24 mouse cellular contexts compared by ENCODE assay signal in genomic region chr17:71062049-71062560, GRCm38 (mm10). TPM values are rescaled to one million over a fixed set of nuclear protein-coding genes. Genes with fewer than 3 reads are reported as not detected.
DNase-seq lines count a peak whose midpoint lies in the region; ATAC-seq and TF ChIP-seq lines count a peak whose summit lies in the region.
"Had no signal": no experiment of that assay in that cellular context is flagged by ENCODE, and none has a peak within 500 bp of the region (broad histone marks: within the 10 kb centered on the region; RNA-seq: fewer than 3 reads in every experiment).

No protein-coding gene starts in this region.

- no peak overlapping the region for H3K27ac ChIP-seq in heart, embryonic 15.5 days
- H3K27ac ChIP-seq in kidney, postnatal 0 days: no peak overlapping the region
- H3K27ac ChIP-seq in lung, embryonic 16.5 days (ENCODE audit: low read length): no peak overlapping the region
- no peak overlapping the region for H3K27ac ChIP-seq in hindbrain, embryonic 10.5 days
- H3K27ac ChIP-seq: embryonic facial prominence, embryonic 13.5 days; forebrain, embryonic 10.5 days; forebrain, embryonic 15.5 days; limb, embryonic 12.5 days; liver, embryonic 13.5 days; macrophage; midbrain, embryonic 13.5 days; neural tube, embryonic 13.5 days had no signal

- H3K4me1 ChIP-seq in heart, embryonic 15.5 days (replicated peaks): no peaks in the 10 kb centered on the region
- H3K4me1 ChIP-seq in kidney, postnatal 0 days (replicated peaks; ENCODE audit: insufficient read depth, low read length): 0 out of 2 replicates have a peak, but pooled peaks cover 7% of the 10 kb centered on the region
- no peaks in the 10 kb centered on the region for H3K4me1 ChIP-seq in lung, embryonic 16.5 days (replicated peaks; ENCODE audit: control insufficient read depth, insufficient read depth, low read length)
- H3K4me1 ChIP-seq in lung, adult 2 months (ENCODE audit: control insufficient read depth, insufficient read depth, low read length): 0 out of 2 replicates have a peak, but pooled peaks cover 3% of the 10 kb centered on the region
- H3K4me1 ChIP-seq in hindbrain, embryonic 10.5 days (replicated peaks): 0 out of 2 replicates have a peak, but pooled peaks cover 4% of the 10 kb centered on the region
- H3K4me1 ChIP-seq: forebrain, embryonic 10.5 days; forebrain, embryonic 15.5 days; liver, embryonic 13.5 days; midbrain, embryonic 13.5 days had no signal

- DNase-seq in heart, postnatal 4 days: no peak
- DNase-seq in kidney, postnatal 0 days (ENCODE audit: low spot score): peak; percentile 59
- no peak for DNase-seq in kidney, adult 11 months
- no peak for DNase-seq in lung, adult 2 months
- peak; percentile 21 for DNase-seq in brain, embryonic 14.5 days (ENCODE audit: low read depth)
- DNase-seq in hindbrain, embryonic 10.5 days (ENCODE audit: low spot score): no peak
- DNase-seq: adrenal gland, postnatal 25 days; cerebellum, adult 18-20 months; cerebellum, postnatal 10 days; gastrocnemius, adult 2 months; gastrocnemius, postnatal 36 days; liver, embryonic 13.5 days; right cerebral cortex, postnatal 4 days; thymus, postnatal 4 days had no signal

- no peak overlapping the region for H3K4me3 ChIP-seq in heart, embryonic 15.5 days
- H3K4me3 ChIP-seq in kidney, postnatal 0 days (replicated peaks; ENCODE audit: low read depth, low read length): no peak overlapping the region
- H3K4me3 ChIP-seq in lung, embryonic 16.5 days (ENCODE audit: low read length): no peak overlapping the region
- no peak overlapping the region for H3K4me3 ChIP-seq in lung, adult 2 months (replicated peaks; ENCODE audit: extremely low read depth, low read depth, low read length)
- H3K4me3 ChIP-seq in hindbrain, embryonic 10.5 days: no peak overlapping the region
- H3K4me3 ChIP-seq: embryonic facial prominence, embryonic 13.5 days; forebrain, embryonic 10.5 days; forebrain, embryonic 15.5 days; gastrocnemius, adult 2 months; limb, embryonic 12.5 days; liver, embryonic 13.5 days; midbrain, embryonic 13.5 days; neural tube, embryonic 13.5 days had no signal

- no peak overlapping the region for H3K9ac ChIP-seq in heart, embryonic 15.5 days
- no peak overlapping the region for H3K9ac ChIP-seq in kidney, postnatal 0 days (ENCODE audit: low read depth, low read length)
- no peak overlapping the region for H3K9ac ChIP-seq in lung, embryonic 16.5 days (ENCODE audit: low read length)
- H3K9ac ChIP-seq: embryonic facial prominence, embryonic 13.5 days; forebrain, embryonic 15.5 days; limb, embryonic 12.5 days; liver, embryonic 13.5 days; midbrain, embryonic 13.5 days; neural tube, embryonic 13.5 days had no signal

- H3K27me3 ChIP-seq in heart, embryonic 15.5 days: no peaks in the 10 kb centered on the region
- no peaks in the 10 kb centered on the region for H3K27me3 ChIP-seq in kidney, postnatal 0 days (ENCODE audit: insufficient read depth, low read length)
- no peaks in the 10 kb centered on the region for H3K27me3 ChIP-seq in lung, embryonic 16.5 days (ENCODE audit: control insufficient read depth, insufficient read depth, low read depth, low read length)
- H3K27me3 ChIP-seq in hindbrain, embryonic 10.5 days (ENCODE audit: insufficient read depth, poor library complexity, severe bottlenecking): no peaks in the 10 kb centered on the region
- H3K27me3 ChIP-seq: embryonic facial prominence, embryonic 13.5 days; forebrain, embryonic 15.5 days; limb, embryonic 12.5 days; liver, embryonic 13.5 days; midbrain, embryonic 13.5 days; neural tube, embryonic 13.5 days had no signal

- peaks cover 59% of the 10 kb centered on the region for H3K36me3 ChIP-seq in heart, embryonic 15.5 days
- no peaks in the 10 kb centered on the region for H3K36me3 ChIP-seq in kidney, postnatal 0 days (ENCODE audit: insufficient read depth, low read length)
- no peaks in the 10 kb centered on the region for H3K36me3 ChIP-seq in lung, embryonic 16.5 days (ENCODE audit: control insufficient read depth, insufficient read depth, low read length)
- H3K36me3 ChIP-seq in hindbrain, embryonic 10.5 days: no peaks in the 10 kb centered on the region
- H3K36me3 ChIP-seq: embryonic facial prominence, embryonic 13.5 days; forebrain, embryonic 10.5 days; forebrain, embryonic 15.5 days; limb, embryonic 12.5 days; liver, embryonic 13.5 days; midbrain, embryonic 13.5 days; neural tube, embryonic 13.5 days had no signal

- no peak for TF ChIP-seq POLR2A in lung, adult 2 months (IDR thresholded peaks at IDR 0.05; ENCODE audit: borderline replicate concordance, extremely low read depth, low read depth, low read length)
- no peak for TF ChIP-seq POLR2A in brain, embryonic 14.5 days (IDR thresholded peaks at IDR 0.05; ENCODE audit: borderline replicate concordance, extremely low read depth, insufficient read depth, insufficient read length, poor library complexity, severe bottlenecking)

- no peak for TF ChIP-seq CTCF in kidney, postnatal 0 days (IDR thresholded peaks at IDR 0.05; ENCODE audit: low read depth)
- TF ChIP-seq CTCF in lung, adult 2 months (IDR thresholded peaks at IDR 0.05; ENCODE audit: insufficient read depth, low read length): no peak
- no peak for TF ChIP-seq CTCF in brain, embryonic 14.5 days (IDR thresholded peaks at IDR 0.05; ENCODE audit: borderline replicate concordance, extremely low read depth, insufficient read depth, insufficient read length)

- H3K9me3 ChIP-seq in heart, embryonic 15.5 days (replicated peaks): no peaks in the 10 kb centered on the region
- no peaks in the 10 kb centered on the region for H3K9me3 ChIP-seq in kidney, postnatal 0 days (replicated peaks; ENCODE audit: low read length)
- no peaks in the 10 kb centered on the region for H3K9me3 ChIP-seq in lung, embryonic 16.5 days (ENCODE audit: control insufficient read depth, low read length)
- H3K9me3 ChIP-seq in hindbrain, embryonic 10.5 days: no peaks in the 10 kb centered on the region
- H3K9me3 ChIP-seq: embryonic facial prominence, embryonic 13.5 days; forebrain, embryonic 10.5 days; forebrain, embryonic 15.5 days; limb, embryonic 12.5 days; liver, embryonic 13.5 days; midbrain, embryonic 13.5 days; neural tube, embryonic 13.5 days had no signal

- H3K4me2 ChIP-seq in heart, embryonic 15.5 days: no peak overlapping the region
- no peak overlapping the region for H3K4me2 ChIP-seq in kidney, postnatal 0 days (ENCODE audit: low read length)
- no peak overlapping the region for H3K4me2 ChIP-seq in lung, embryonic 16.5 days (ENCODE audit: low read depth, low read length)
- H3K4me2 ChIP-seq: embryonic facial prominence, embryonic 13.5 days; forebrain, embryonic 15.5 days; limb, embryonic 12.5 days; liver, embryonic 13.5 days; midbrain, embryonic 13.5 days; neural tube, embryonic 13.5 days had no signal

- ATAC-seq in heart, embryonic 15.5 days (replicated peaks; ENCODE audit: insufficient number of reproducible peaks, insufficient read depth, low FRiP score, low read depth): peak; percentile 47; the same call in 1 of the 2 replicates
- ATAC-seq in kidney, postnatal 0 days (replicated peaks; ENCODE audit: low FRiP score, low read depth): no peak
- ATAC-seq in lung, embryonic 16.5 days (ENCODE audit: low read depth): 0 out of 2 replicates have a peak, but pooled peaks have one; percentile 20
- ATAC-seq: CD4-positive, CD25-positive, alpha-beta regulatory T cell, adult 4 months; forebrain, embryonic 15.5 days; midbrain, embryonic 13.5 days had no signal

- WGBS in heart, embryonic 15.5 days: 56% methylated on average over 5 of the region's 5 CpGs
- WGBS in kidney, postnatal 0 days: 53% methylated on average over 5 of the region's 5 CpGs
- WGBS in lung, embryonic 16.5 days: 54% methylated on average over 5 of the region's 5 CpGs
- 37% methylated on average over 5 of the region's 5 CpGs for WGBS in lung, adult 2 months
- 83% methylated on average over 5 of the region's 5 CpGs for WGBS in hindbrain, embryonic 10.5 days

RNA-seq across cellular contexts. Expression of gene Myl12a, which starts 59.4 kb away (rescaled TPM):
- 619 and 705 TPM in 2 replicates for polyA plus RNA-seq in heart, embryonic 15.5 days (2015; fragmentation: Nextera tagmentation; extraction: Ambion mirVana)
- total RNA-seq in heart, postnatal 4 days (2021): 100 to 1,000 TPM; 733 to 785 TPM
- 852 and 897 TPM in 2 replicates for polyA plus RNA-seq in kidney, postnatal 0 days (2015; fragmentation: Nextera tagmentation; extraction: Ambion mirVana)
- polyA plus RNA-seq in lung, embryonic 16.5 days (2015; fragmentation: Nextera tagmentation; extraction: Ambion mirVana): 738 and 739 TPM in 2 replicates
- 219 and 296 TPM in 2 replicates for polyA plus RNA-seq in lung, adult 2 months (2012; rRNA removed)
- 77.6 and 83.0 TPM in 2 replicates for polyA plus RNA-seq in brain, embryonic 14.5 days (2012; rRNA removed)
- polyA plus RNA-seq in hindbrain, embryonic 10.5 days (2016; fragmentation: Nextera tagmentation; extraction: Ambion mirVana): 427 and 441 TPM in 2 replicates

RNA-seq across cellular contexts. Expression of gene Myom1, which starts 59.7 kb away (rescaled TPM):
- polyA plus RNA-seq in heart, embryonic 15.5 days (2015; fragmentation: Nextera tagmentation; extraction: Ambion mirVana): 164 and 185 TPM in 2 replicates
- 100 to 1,000 TPM; 944 to 986 TPM for total RNA-seq in heart, postnatal 4 days (2021)
- polyA plus RNA-seq in kidney, postnatal 0 days (2015; fragmentation: Nextera tagmentation; extraction: Ambion mirVana): 2.8 and 3.0 TPM in 2 replicates
- 11.4 and 13.2 TPM in 2 replicates for polyA plus RNA-seq in lung, embryonic 16.5 days (2015; fragmentation: Nextera tagmentation; extraction: Ambion mirVana)
- 6.3 and 18.6 TPM in 2 replicates for polyA plus RNA-seq in lung, adult 2 months (2012; rRNA removed)
- 1.6 and 2.3 TPM in 2 replicates for polyA plus RNA-seq in brain, embryonic 14.5 days (2012; rRNA removed)
- 0.99 and 2.7 TPM in 2 replicates for polyA plus RNA-seq in hindbrain, embryonic 10.5 days (2016; fragmentation: Nextera tagmentation; extraction: Ambion mirVana)

Comparison
In these comparisons a context has a peak if more than half of its experiments do, and no peak if none do; other contexts are left out.
1. DNase-seq: peak in kidney, postnatal 0 days (single experiment) and brain, embryonic 14.5 days (single experiment); none in heart, postnatal 4 days (single experiment), kidney, adult 11 months (single experiment), lung, adult 2 months (single experiment) and hindbrain, embryonic 10.5 days (single experiment).